Mouse (Mus musculus) testis, adult 2 months (tissue): Measurements from ENCODE around the gene Tbcb.

Experiments used
- CTCF ChIP-seq: fragments of 200-500 bp; IDR thresholded peaks from 2 replicates; pipeline ENCODE4 v1.5.1; 2012; ENCODE audit warnings: low read depth, mild to moderate bottlenecking, inconsistent platforms, low read length, moderate library complexity; ENCODE audit not compliant: control insufficient read depth, insufficient read depth, insufficient replicate concordance
- POLR2A ChIP-seq: fragments of 200-500 bp; IDR thresholded peaks from 2 replicates; pipeline ENCODE4 v1.6.1; 2012; ENCODE audit warnings: low read depth, mild to moderate bottlenecking, inconsistent platforms, low read length, moderate library complexity; ENCODE audit not compliant: control insufficient read depth

GRCm38 (mm10) chr7:30204380-30204779 is 27.7 kb downstream of the Tbcb start:
- TF ChIP-seq CTCF (no peak), POLR2A (no peak)
